Mouse (Mus musculus): Measurements from ENCODE around the gene Vps13d.

The Vps13d gene

GRCm38 (mm10) chr4:145147006-145147961 is 47.5 kb downstream of the Vps13d start:
- no peak for DNase-seq

GRCm38 (mm10) chr4:145143533-145143932 is 51.3 kb downstream of the Vps13d start:
- no peak for DNase-seq

- no peak for DNase-seq
These were observed 58.1 kb downstream of the Vps13d start for GRCm38 (mm10) chr4:145136705-145137104.

GRCm38 (mm10) chr4:145135473-145135872 is 59.3 kb downstream of the Vps13d start:
- no peak for DNase-seq

GRCm38 (mm10) chr4:145130772-145131171 is 64.0 kb downstream of the Vps13d start:
- no peak for DNase-seq

GRCm38 (mm10) chr4:145129956-145130548 is 64.8 kb downstream of the Vps13d start:
- DNase-seq: peak; percentile 48

GRCm38 (mm10) chr4:145125463-145126220 is 69.2 kb downstream of the Vps13d start:
- DNase-seq: no peak

- DNase-seq: no peak
These were observed 70.4 kb downstream of the Vps13d start for GRCm38 (mm10) chr4:145124419-145124818.

GRCm38 (mm10) chr4:145111641-145112040 is 83.2 kb downstream of the Vps13d start:
- peak; percentile 28 for DNase-seq

- no peak for DNase-seq
These were observed 84.1 kb downstream of the Vps13d start for GRCm38 (mm10) chr4:145110736-145111135.

- no peak for DNase-seq
These were observed 88.0 kb downstream of the Vps13d start for GRCm38 (mm10) chr4:145106796-145107195.

GRCm38 (mm10) chr4:145105319-145105718 is 89.5 kb downstream of the Vps13d start:
- no peak for DNase-seq

GRCm38 (mm10) chr4:145104917-145105316 is 89.9 kb downstream of the Vps13d start:
- peak; percentile 52 for DNase-seq

- no peak for DNase-seq
These were observed 91.2 kb downstream of the Vps13d start for GRCm38 (mm10) chr4:145103617-145104016.

- no peak for DNase-seq
These were observed 92.7 kb downstream of the Vps13d start for GRCm38 (mm10) chr4:145101823-145102718.

GRCm38 (mm10) chr4:145099853-145100252 is 95.0 kb downstream of the Vps13d start:
- no peak for DNase-seq

- no peak for DNase-seq
These were observed 95.5 kb downstream of the Vps13d start for GRCm38 (mm10) chr4:145099344-145099743.

GRCm38 (mm10) chr4:145097974-145098373 is 96.8 kb downstream of the Vps13d start:
- no peak for DNase-seq

GRCm38 (mm10) chr4:145096481-145097039 is 98.2 kb downstream of the Vps13d start:
- DNase-seq: peak; percentile 76

- DNase-seq: no peak
These were observed 108.3 kb downstream of the Vps13d start for GRCm38 (mm10) chr4:145086509-145086908.

- no peak for DNase-seq
These were observed 115.5 kb downstream of the Vps13d start for GRCm38 (mm10) chr4:145079324-145079723.

- no peak for DNase-seq
These were observed 120.5 kb downstream of the Vps13d start for GRCm38 (mm10) chr4:145074276-145074675.
